Comparison of ENCODE assay signal across 19 mouse cellular contexts in the genomic region with DNA sequence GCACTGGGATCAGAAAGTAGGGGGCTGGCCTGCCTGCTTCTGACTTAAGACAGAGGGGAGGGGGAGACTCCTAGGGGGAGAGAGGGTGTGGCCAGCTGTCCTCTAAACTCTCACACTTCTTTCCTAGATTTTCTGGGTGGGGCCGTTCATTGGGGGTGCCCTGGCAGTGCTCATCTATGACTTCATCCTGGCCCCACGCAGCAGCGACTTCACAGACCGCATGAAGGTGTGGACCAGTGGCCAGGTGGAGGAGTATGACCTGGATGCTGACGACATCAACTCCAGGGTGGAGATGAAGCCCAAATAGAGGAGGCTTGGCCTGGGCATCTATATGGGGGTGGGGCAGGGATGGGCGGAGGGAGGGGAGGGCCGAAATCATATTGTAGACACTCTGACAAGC. TPM values are rescaled to one million over a fixed set of nuclear protein-coding genes. Genes with fewer than 3 reads are reported as not detected.
"Had no signal": no experiment of that assay in that cellular context is flagged by ENCODE, and none has a peak within 500 bp of the region (broad histone marks: within the 10 kb centered on the region; RNA-seq: fewer than 3 reads in every experiment).

No protein-coding gene starts in this region.

- DNase-seq: kidney, adult 9 months; left cerebral cortex, postnatal 4 days; lung, adult 18-20 months; right cerebral cortex, adult 18-20 months; right cerebral cortex, postnatal 25 days; thymus, postnatal 36 days had no signal

- H3K9ac ChIP-seq: limb, embryonic 13.5 days; liver, embryonic 12.5 days; midbrain, embryonic 12.5 days; neural tube, embryonic 15.5 days had no signal

- H3K36me3 ChIP-seq: limb, embryonic 13.5 days; midbrain, embryonic 12.5 days; neural tube, embryonic 15.5 days had no signal

- H3K27me3 ChIP-seq: limb, embryonic 13.5 days; liver, embryonic 12.5 days; midbrain, embryonic 12.5 days; neural tube, embryonic 15.5 days had no signal

- H3K4me3 ChIP-seq: limb, embryonic 13.5 days; liver, embryonic 12.5 days; midbrain, embryonic 12.5 days; myocyte; neural tube, embryonic 15.5 days had no signal

- ATAC-seq: intestine, embryonic 16.5 days; liver, embryonic 12.5 days had no signal

- H3K9me3 ChIP-seq: liver, embryonic 12.5 days; neural tube, embryonic 15.5 days had no signal

- H3K4me1 ChIP-seq: midbrain, embryonic 12.5 days had no signal

- H3K4me2 ChIP-seq: limb, embryonic 13.5 days; liver, embryonic 12.5 days; midbrain, embryonic 12.5 days; neural tube, embryonic 15.5 days had no signal

- H3K27ac ChIP-seq: kidney, postnatal 0 days; limb, embryonic 13.5 days; midbrain, embryonic 12.5 days; neural tube, embryonic 15.5 days had no signal

RNA-seq across cellular contexts. Expression of a gene that starts 29.6 kb away (rescaled TPM):
- total RNA-seq: layer of hippocampus, adult 8-10 months; layer of hippocampus, postnatal 14 days; left cerebral cortex, adult 18-20 months; left cerebral cortex, postnatal 10 days; left cerebral cortex, postnatal 4 days; megakaryocyte-erythroid progenitor cell, adult 5-6 weeks had no signal
- polyA plus RNA-seq: limb, embryonic 13.5 days; liver, embryonic 12.5 days; midbrain, embryonic 12.5 days; myocyte; neural tube, embryonic 11.5 days; neural tube, embryonic 15.5 days had no signal
